Mouse (Mus musculus): Measurements from ENCODE around the gene Atp13a4. TPM values are rescaled to one million over a fixed set of nuclear protein-coding genes. Genes with fewer than 3 reads are reported as not detected.

The Atp13a4 gene
- polyA plus RNA-seq, 1 experiment from 2014 or later: not detected

DNA sequence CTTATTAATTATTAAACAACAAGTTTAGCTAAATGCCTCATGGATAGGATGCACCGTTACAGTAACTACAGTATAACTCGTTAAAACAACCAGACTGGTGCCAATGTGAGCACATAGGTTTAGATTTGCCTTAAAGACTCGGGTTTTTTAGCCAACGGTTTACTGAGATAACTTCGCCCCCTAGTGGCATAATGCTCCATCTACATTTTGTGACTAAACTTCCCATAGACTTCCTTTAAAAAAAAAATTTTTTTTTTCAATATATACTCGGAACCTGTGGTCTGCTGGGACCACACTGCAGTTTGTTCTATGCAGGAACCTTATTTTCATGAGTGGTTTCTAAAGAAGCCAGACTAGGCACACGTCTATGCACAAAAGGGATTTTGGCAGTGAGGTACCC is 16.2 kb upstream of the Atp13a4 start:
- TF ChIP-seq CTCF (IDR thresholded peaks at IDR 0.05; ENCODE audit: low read depth) (peak; percentile 71), EP300 (IDR thresholded peaks at IDR 0.05; ENCODE audit: low read depth) (no peak)
- Histone ChIP-seq H3K27ac (ENCODE audit: low read depth) (no peak overlapping the region), H3K4me2 (ENCODE audit: low read depth, low read length) (peak overlapping the region; percentile 42; the same call in 1 of the 2 replicates), H3K4me1 (ENCODE audit: insufficient read depth) (no peaks in the 10 kb centered on the region), H3K4me3 (ENCODE audit: low read depth, low read length) (no peak overlapping the region), H3K9me3 (ENCODE audit: low read length) (no peaks in the 10 kb centered on the region), H3K9ac (replicated peaks) (no peak overlapping the region), H3K36me3 (replicated peaks; ENCODE audit: insufficient read depth, low read length) (no peaks in the 10 kb centered on the region), H3K27me3 (ENCODE audit: insufficient read depth, low read length) (no peaks in the 10 kb centered on the region)
- WGBS (ENCODE audit: insufficient replicate concordance): 5% methylated on average over 7 of the region's 7 CpGs
- no peak for ATAC-seq
- DNase-seq: no peak

DNA sequence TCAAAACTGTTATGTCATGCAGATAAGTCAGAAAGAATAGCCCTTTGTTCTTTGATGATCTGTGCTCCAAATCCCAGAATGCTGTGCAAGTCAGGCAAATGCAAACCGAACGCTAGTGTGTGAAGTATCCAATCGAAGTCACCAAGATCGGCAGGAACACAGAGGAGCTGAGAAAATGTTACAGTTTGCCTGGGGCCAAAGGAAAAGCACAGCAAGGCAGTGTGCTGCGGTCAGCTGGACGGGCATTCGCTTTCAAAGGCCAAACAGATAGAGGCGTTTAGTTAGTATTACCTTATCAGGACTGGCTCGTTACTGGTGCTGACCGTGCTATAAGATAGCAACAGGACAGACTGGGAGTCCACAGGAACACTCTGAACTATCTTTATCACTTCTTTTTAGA is 15.8 kb upstream of the Atp13a4 start:
- WGBS (ENCODE audit: insufficient replicate concordance): 43% methylated on average over 10 of the region's 10 CpGs
- Histone ChIP-seq H3K27ac (ENCODE audit: low read depth) (no peak overlapping the region), H3K9ac (replicated peaks) (no peak overlapping the region), H3K4me2 (ENCODE audit: low read depth, low read length) (peak overlapping the region; percentile 42; the same call in 1 of the 2 replicates), H3K4me1 (ENCODE audit: insufficient read depth) (no peaks in the 10 kb centered on the region), H3K36me3 (replicated peaks; ENCODE audit: insufficient read depth, low read length) (no peaks in the 10 kb centered on the region), H3K9me3 (ENCODE audit: low read length) (no peaks in the 10 kb centered on the region), H3K27me3 (ENCODE audit: insufficient read depth, low read length) (no peaks in the 10 kb centered on the region), H3K4me3 (ENCODE audit: low read depth, low read length) (no peak overlapping the region)
- DNase-seq: no peak
- ATAC-seq: no peak
- no peak for TF ChIP-seq EP300 (IDR thresholded peaks at IDR 0.05; ENCODE audit: low read depth)
- TF ChIP-seq CTCF (IDR thresholded peaks at IDR 0.05; ENCODE audit: low read depth): no peak

DNA sequence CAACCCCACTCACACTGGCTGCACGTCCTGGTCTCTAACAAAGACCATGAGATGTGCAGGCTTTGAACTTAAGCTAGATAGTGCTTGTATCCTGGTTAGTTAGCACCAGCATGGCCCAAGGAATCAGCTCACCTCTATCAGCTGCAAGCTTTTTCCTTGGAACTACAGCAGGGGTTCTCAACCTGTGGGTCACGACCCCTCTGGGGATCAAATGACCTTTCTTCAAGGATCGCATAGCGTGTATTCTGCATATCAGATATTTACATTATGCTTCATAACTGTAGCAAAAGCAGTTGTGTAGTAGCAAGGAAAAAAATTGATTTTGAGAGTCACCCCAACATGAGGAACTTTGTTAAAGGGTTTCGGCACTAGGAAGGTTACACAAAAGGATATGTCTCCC is 15.0 kb upstream of the Atp13a4 start:
- Histone ChIP-seq H3K9me3 (ENCODE audit: low read length) (no peaks in the 10 kb centered on the region), H3K4me3 (ENCODE audit: low read depth, low read length) (no peak overlapping the region), H3K36me3 (replicated peaks; ENCODE audit: insufficient read depth, low read length) (no peaks in the 10 kb centered on the region), H3K4me2 (ENCODE audit: low read depth, low read length) (no peak overlapping the region), H3K27me3 (ENCODE audit: insufficient read depth, low read length) (no peaks in the 10 kb centered on the region), H3K9ac (replicated peaks) (no peak overlapping the region), H3K27ac (ENCODE audit: low read depth) (no peak overlapping the region), H3K4me1 (ENCODE audit: insufficient read depth) (no peaks in the 10 kb centered on the region)
- DNase-seq (no peak), ATAC-seq (no peak)
- 71% methylated on average over 5 of the region's 5 CpGs for WGBS (ENCODE audit: insufficient replicate concordance)
- TF ChIP-seq EP300 (IDR thresholded peaks at IDR 0.05; ENCODE audit: low read depth) (no peak), CTCF (IDR thresholded peaks at IDR 0.05; ENCODE audit: low read depth) (no peak)

DNA sequence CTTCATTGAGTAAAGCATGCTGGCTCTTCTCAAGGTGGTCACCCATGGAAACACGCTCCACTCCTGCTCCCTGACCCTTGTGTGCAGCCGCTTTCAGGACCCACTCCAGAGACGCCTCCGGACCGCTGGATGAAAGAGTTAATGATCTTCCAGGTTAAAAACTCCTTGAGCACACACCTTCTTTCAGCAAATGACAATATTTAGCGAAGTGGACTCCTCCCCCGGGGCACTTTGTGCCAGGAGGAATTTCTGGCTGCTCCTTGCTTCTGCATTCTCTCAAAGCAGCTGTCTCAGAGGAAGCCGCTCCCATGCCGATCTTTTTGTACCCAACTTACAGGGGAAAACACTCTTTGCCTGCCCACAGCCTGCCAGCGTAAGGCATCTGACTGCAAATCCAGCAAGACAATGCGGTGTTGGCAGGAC is 3.4 kb downstream of the Atp13a4 start:
- no peaks in the 10 kb centered on the region; the same call in 1 of the 2 replicates for H3K4me1 ChIP-seq (ENCODE audit: insufficient read depth)

DNA sequence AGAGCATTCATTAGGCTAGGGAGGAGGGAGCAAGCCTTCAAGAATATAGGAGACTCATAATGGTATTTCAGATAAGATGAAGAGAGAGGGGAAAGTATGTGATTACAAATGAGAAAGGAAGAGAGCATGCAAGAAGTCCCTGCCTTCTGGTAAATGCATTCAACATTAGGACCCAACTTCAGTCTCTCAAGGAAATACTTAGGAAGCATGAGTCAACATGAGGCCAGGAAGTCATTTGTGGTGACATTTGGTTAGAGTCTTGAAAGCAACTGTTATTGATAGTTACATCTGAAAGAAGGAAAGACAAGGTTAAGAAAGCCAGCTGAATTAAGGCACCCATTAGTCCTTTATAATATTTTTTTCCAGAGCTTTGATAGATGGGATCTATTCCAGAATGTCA is 4.8 kb downstream of the Atp13a4 start:
- Histone ChIP-seq H3K4me3 (ENCODE audit: low read depth, low read length) (no peak overlapping the region), H3K27ac (ENCODE audit: low read depth) (no peak overlapping the region), H3K9me3 (ENCODE audit: low read length) (no peaks in the 10 kb centered on the region), H3K4me2 (ENCODE audit: low read depth, low read length) (no peak overlapping the region), H3K9ac (replicated peaks) (no peak overlapping the region), H3K27me3 (ENCODE audit: insufficient read depth, low read length) (no peaks in the 10 kb centered on the region), H3K36me3 (replicated peaks; ENCODE audit: insufficient read depth, low read length) (no peaks in the 10 kb centered on the region), H3K4me1 (ENCODE audit: insufficient read depth) (no peaks in the 10 kb centered on the region; the same call in 1 of the 2 replicates)
- no peak for ATAC-seq
- TF ChIP-seq EP300 (IDR thresholded peaks at IDR 0.05; ENCODE audit: low read depth) (no peak), CTCF (IDR thresholded peaks at IDR 0.05; ENCODE audit: low read depth) (no peak)
- no peak for DNase-seq

More for the DNA sequence above, 3.4 kb downstream of the Atp13a4 start:
- Histone ChIP-seq H3K27me3 (ENCODE audit: insufficient read depth, low read length) (no peaks in the 10 kb centered on the region), H3K9me3 (ENCODE audit: low read length) (no peaks in the 10 kb centered on the region), H3K27ac (ENCODE audit: low read depth) (no peak overlapping the region), H3K4me2 (ENCODE audit: low read depth, low read length) (no peak overlapping the region), H3K36me3 (replicated peaks; ENCODE audit: insufficient read depth, low read length) (no peaks in the 10 kb centered on the region), H3K9ac (replicated peaks) (no peak overlapping the region), H3K4me3 (ENCODE audit: low read depth, low read length) (no peak overlapping the region)
- DNase-seq (no peak), ATAC-seq (no peak)
- WGBS (ENCODE audit: insufficient replicate concordance): 71% methylated on average over 11 of the region's 11 CpGs
- TF ChIP-seq EP300 (IDR thresholded peaks at IDR 0.05; ENCODE audit: low read depth) (no peak), CTCF (IDR thresholded peaks at IDR 0.05; ENCODE audit: low read depth) (no peak)

DNA sequence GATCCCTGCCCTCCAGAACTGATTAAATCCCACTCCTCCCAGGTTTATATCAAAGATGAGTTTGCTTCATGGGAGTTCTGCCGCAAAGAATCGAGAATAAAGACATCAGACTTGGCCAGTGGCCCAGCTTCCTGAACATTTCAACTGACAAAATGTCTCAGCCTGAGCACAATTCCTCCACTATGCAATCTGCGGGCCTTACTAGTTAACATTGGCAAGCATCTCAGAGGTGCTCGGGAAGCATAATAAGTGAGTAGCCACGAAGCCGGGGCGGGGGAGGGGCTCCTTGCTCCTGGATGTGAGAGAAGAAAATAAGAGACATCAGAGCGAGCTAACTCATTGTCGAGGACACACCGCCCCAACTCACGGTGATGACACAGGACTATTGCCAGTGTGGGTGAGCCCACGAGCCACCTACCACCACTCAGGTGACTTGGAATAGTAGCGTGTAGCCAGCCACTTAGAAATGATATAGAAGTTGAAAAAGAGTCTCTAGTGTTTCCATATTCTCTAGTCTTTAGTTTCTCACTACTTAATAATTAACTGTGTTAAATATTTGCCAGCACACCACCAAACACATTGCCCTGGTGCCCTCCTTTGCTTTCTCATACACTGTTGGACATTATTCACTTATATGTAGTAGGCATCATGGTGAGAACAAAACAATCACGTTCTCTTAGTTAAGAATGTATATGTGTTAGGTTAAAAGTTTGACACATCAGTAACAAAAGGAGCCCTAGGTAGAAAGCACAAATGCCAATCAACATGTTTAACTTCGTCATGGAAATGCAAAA is 8.1 kb downstream of the Atp13a4 start:
- no peaks in the 10 kb centered on the region; the same call in 1 of the 2 replicates for H3K4me1 ChIP-seq (ENCODE audit: insufficient read depth)
- no peaks in the 10 kb centered on the region for H3K36me3 ChIP-seq (replicated peaks; ENCODE audit: insufficient read depth, low read length)
- H3K9me3 ChIP-seq (ENCODE audit: low read length): no peaks in the 10 kb centered on the region
- TF ChIP-seq CTCF (IDR thresholded peaks at IDR 0.05; ENCODE audit: low read depth) (no peak), EP300 (IDR thresholded peaks at IDR 0.05; ENCODE audit: low read depth) (no peak)
- H3K27me3 ChIP-seq (ENCODE audit: insufficient read depth, low read length): no peaks in the 10 kb centered on the region
- H3K4me3 ChIP-seq (ENCODE audit: low read depth, low read length): no peak overlapping the region
- H3K27ac ChIP-seq (ENCODE audit: low read depth): no peak overlapping the region
- no peak for DNase-seq
- no peak overlapping the region for H3K4me2 ChIP-seq (ENCODE audit: low read depth, low read length)
- ATAC-seq: no peak
- 73% methylated on average over 15 of the region's 15 CpGs for WGBS (ENCODE audit: insufficient replicate concordance)
- H3K9ac ChIP-seq (replicated peaks): no peak overlapping the region
